Mouse (Mus musculus) adrenal gland (tissue): ENCODE measurements at regions not wholly inside any gene's neighbourhood (a gene's known extent, or its start where the extent isn't known, plus 50 kb on each side); places are given as distances from the start of the nearest gene placed in this dataset.

Experiments used
- intact Hi-C: fragments of 180-260 bp; cut with DNase I; formaldehyde crosslinking; loops from one replicate; pipeline ENCODE4 v1.15.1; 2025

- intact Hi-C loops: no loop called here
Measured at GRCm38 (mm10) chr9:31794911-31795310, 118.4 kb downstream of the Barx2 start.

- intact Hi-C loops: no loop called here
Measured at GRCm38 (mm10) chr9:31775956-31776355, 137.3 kb downstream of the Barx2 start.

- intact Hi-C loops: no loop called here
Measured at GRCm38 (mm10) chr9:31765401-31765800, 147.9 kb downstream of the Barx2 start.

GRCm38 (mm10) chr9:31757894-31758561, 155.2 kb downstream of the Barx2 start:
- intact Hi-C loops: no loop called here

- intact Hi-C loops: no loop called here
Measured at GRCm38 (mm10) chr9:31730443-31730842, 182.8 kb downstream of the Barx2 start.

- intact Hi-C loops: no loop called here
Measured at GRCm38 (mm10) chr9:31719309-31719708, 194.0 kb downstream of the Barx2 start.

GRCm38 (mm10) chr9:31710022-31710421, 203.2 kb downstream of the Barx2 start:
- intact Hi-C loops: no loop called here

- intact Hi-C loops: no loop called here
Measured at GRCm38 (mm10) chr9:31706688-31707087, 206.6 kb downstream of the Barx2 start.

- intact Hi-C loops: no loop called here
Measured at GRCm38 (mm10) chr9:31690921-31691475, 222.3 kb downstream of the Barx2 start.

GRCm38 (mm10) chr9:31688398-31688705, 224.1 kb upstream of the Tmem45b start:
- intact Hi-C loops: no loop called here

GRCm38 (mm10) chr9:31687686-31688397, 223.6 kb upstream of the Tmem45b start:
- intact Hi-C loops: no loop called here

GRCm38 (mm10) chr9:31686466-31686865, 222.2 kb upstream of the Tmem45b start:
- intact Hi-C loops: no loop called here

GRCm38 (mm10) chr9:31684812-31685188, 220.5 kb upstream of the Tmem45b start:
- intact Hi-C loops: no loop called here

GRCm38 (mm10) chr9:31684099-31684811, 220.0 kb upstream of the Tmem45b start:
- intact Hi-C loops: no loop called here

GRCm38 (mm10) chr9:31683302-31684081, 219.2 kb upstream of the Tmem45b start:
- intact Hi-C loops: no loop called here

GRCm38 (mm10) chr9:31682893-31683292, 218.6 kb upstream of the Tmem45b start:
- intact Hi-C loops: no loop called here

- intact Hi-C loops: no loop called here
Measured at GRCm38 (mm10) chr9:31677150-31677549, 212.9 kb upstream of the Tmem45b start.

- intact Hi-C loops: no loop called here
Measured at GRCm38 (mm10) chr9:31659026-31659425, 194.8 kb upstream of the Tmem45b start.

GRCm38 (mm10) chr9:31657612-31658011, 193.3 kb upstream of the Tmem45b start:
- intact Hi-C loops: no loop called here

- intact Hi-C loops: no loop called here
Measured at GRCm38 (mm10) chr9:31656676-31657075, 192.4 kb upstream of the Tmem45b start.

GRCm38 (mm10) chr9:31654747-31655146, 190.5 kb upstream of the Tmem45b start:
- intact Hi-C loops: no loop called here
